Mouse (Mus musculus) kidney, embryonic 14.5 days (tissue): ENCODE results near the gene Slc1a3. TPM values are rescaled to one million over a fixed set of nuclear protein-coding genes. Genes with fewer than 3 reads are reported as not detected.

Experiments
- ATAC-seq: fragments of 200-750 bp; cut with Nextera tagmentation; 2 replicates; pipeline ENCODE4 v1.8.0; 2017; ENCODE audit warnings: moderate number of reproducible peaks, mild to moderate bottlenecking, moderate TSS enrichment, moderate library complexity; ENCODE audit not compliant: low FRiP score, low TSS enrichment
- H3K27ac ChIP-seq: fragments of 300-500 bp; sonication (generic); 2 replicates; pipeline ENCODE4 v1.5.1; 2014; ENCODE audit warnings: low read depth, mild to moderate bottlenecking, low read length, moderate library complexity, mixed read lengths
- H3K27me3 ChIP-seq: fragments of 300-500 bp; sonication (generic); 2 replicates; pipeline ENCODE4 v1.6.1; 2014; ENCODE audit warnings: mild to moderate bottlenecking, low read length; ENCODE audit not compliant: control insufficient read depth, insufficient read depth
- H3K36me3 ChIP-seq: fragments of 300-500 bp; sonication (generic); 2 replicates; pipeline ENCODE4 v1.6.1; 2014; ENCODE audit warnings: low read length, mixed read lengths; ENCODE audit not compliant: control insufficient read depth, insufficient read depth
- H3K4me1 ChIP-seq: fragments of 300-500 bp; sonication (generic); 2 replicates; pipeline ENCODE4 v1.6.1; 2014; ENCODE audit warnings: low read length, mixed read lengths; ENCODE audit not compliant: control insufficient read depth, insufficient read depth
- H3K4me2 ChIP-seq: fragments of 300-500 bp; sonication (generic); replicated peaks from 2 replicates; pipeline ENCODE4 v1.6.1; 2014; ENCODE audit warnings: low read depth, mild to moderate bottlenecking, low read length
- H3K4me3 ChIP-seq: fragments of 300-500 bp; sonication (generic); 2 replicates; pipeline ENCODE4 v1.5.1; 2014; ENCODE audit warnings: mild to moderate bottlenecking, low read length
- H3K9ac ChIP-seq: fragments of 300-500 bp; sonication (generic); 2 replicates; pipeline ENCODE4 v1.6.1; 2014; ENCODE audit warnings: low read depth, mild to moderate bottlenecking, low read length, moderate library complexity
- H3K9me3 ChIP-seq: fragments of 300-500 bp; sonication (generic); 2 replicates; pipeline ENCODE4 v1.6.1; 2016; ENCODE audit warnings: low read length; ENCODE audit not compliant: control insufficient read depth
- WGBS: fragments of 180-500 bp; shearing (Covaris S2); extraction: QIAGEN DNeasy Blood & Tissue Kit; methylation state at CpG from one replicate; pipeline ENCODE4 v1.1.7; 2014; 5-methylcytosine and 5-hydroxymethylcytosine counted together
- polyA plus RNA-seq: library from polyadenylated mRNA; unstranded; fragments of >200 nt; fragmentation: Nextera tagmentation; extraction: Ambion mirVana; gene quantifications from 2 replicates; pipeline ENCODE4 v1.2.1, GENCODE M21; 2014

Slc1a3 gene
- polyA plus RNA-seq = 14.7 and 16.8 TPM in 2 replicates

DNA sequence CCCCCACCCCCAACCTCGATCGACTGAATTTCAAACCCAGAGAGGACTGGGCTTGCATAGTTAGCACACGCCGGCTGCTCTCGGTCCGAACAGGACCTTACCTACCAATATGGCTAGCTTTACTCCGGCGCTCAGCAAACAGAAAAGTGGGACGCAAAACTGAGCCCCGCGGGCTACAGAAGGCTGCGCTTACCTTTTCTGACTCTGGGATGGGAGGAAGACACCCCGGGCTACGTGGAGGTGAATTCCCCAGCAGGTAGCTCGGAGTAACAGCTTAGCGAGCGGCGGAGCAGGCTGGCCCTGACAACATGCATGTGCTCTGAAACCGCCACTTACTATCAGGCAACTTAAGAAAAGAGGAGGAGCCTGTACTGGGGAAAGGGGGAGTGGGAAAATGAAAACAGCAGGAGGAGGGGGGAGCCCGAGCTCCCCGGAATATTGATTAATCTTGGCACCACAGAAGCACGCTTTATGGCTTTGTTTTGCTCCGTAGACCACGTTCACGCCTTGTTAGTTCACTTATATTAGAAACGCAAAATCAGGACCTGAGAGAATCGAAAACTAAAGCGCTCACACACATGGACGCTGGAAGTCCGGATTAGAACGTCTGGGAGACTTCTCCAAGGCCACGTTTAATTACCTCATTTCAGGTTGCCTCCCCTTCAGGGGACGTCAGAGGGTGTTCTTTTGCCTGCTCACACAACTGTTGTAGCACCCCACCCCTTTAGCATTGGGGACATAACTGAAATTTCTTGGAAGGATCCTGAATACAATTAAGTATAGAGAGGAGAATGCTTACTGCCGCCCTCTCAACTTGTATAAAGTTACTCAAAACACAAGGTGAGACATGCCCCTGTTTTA is at the start of gene Slc1a3:
TSS of gene Slc1a3 (minus strand) at position 619 of the 861 bp plus-strand sequence.
- no peaks in the 10 kb centered on the region for H3K27me3 ChIP-seq
- H3K36me3 ChIP-seq = no peaks in the 10 kb centered on the region
- H3K9me3 ChIP-seq = no peaks in the 10 kb centered on the region
- peak; percentile 91 for ATAC-seq
- no peaks in the 10 kb centered on the region for H3K4me1 ChIP-seq
- peak within 1 kb of the TSS; percentile 47 for H3K9ac ChIP-seq
- WGBS = under 1% methylated on average over 34 of the region's 34 CpGs
- peak within 1 kb of the TSS; percentile 87 for H3K4me2 ChIP-seq
- H3K27ac ChIP-seq = no peak within 1 kb of the TSS
- peak within 1 kb of the TSS; percentile 60 for H3K4me3 ChIP-seq

DNA sequence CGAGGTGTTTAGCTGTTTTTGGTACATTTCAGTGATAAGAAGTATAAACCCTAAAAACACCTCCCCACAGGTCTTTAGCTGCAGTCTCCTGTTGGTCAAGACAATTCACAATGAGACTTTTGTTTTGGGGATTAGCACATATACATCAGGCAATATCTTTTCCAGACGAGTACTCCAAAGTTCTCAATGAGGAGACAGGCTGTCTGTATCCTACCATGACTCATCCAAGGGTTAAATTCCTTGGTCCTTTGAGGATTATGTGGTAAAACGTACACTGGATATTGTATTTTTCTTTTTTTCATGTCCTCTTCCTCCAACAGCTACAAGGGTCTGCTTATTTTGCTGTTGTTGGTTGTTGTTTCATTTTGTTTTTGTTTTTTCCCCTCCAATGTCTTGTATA is 48.5 kb upstream of the Slc1a3 start:
- H3K36me3 ChIP-seq = no peaks in the 10 kb centered on the region
- H3K9me3 ChIP-seq = no peaks in the 10 kb centered on the region
- no peaks in the 10 kb centered on the region for H3K4me1 ChIP-seq
- no peak overlapping the region for H3K27ac ChIP-seq
- ATAC-seq = no peak
- H3K27me3 ChIP-seq = no peaks in the 10 kb centered on the region
- H3K9ac ChIP-seq = no peak overlapping the region
- 68% methylated on average over 3 of the region's 3 CpGs for WGBS
- H3K4me3 ChIP-seq = no peak overlapping the region
- H3K4me2 ChIP-seq = no peak overlapping the region

GRCm38 (mm10) chr15:8756441-8756840 is 45.9 kb upstream of the Slc1a3 start:
- H3K9ac ChIP-seq = no peak overlapping the region
- no peak overlapping the region for H3K4me2 ChIP-seq
- no peaks in the 10 kb centered on the region for H3K36me3 ChIP-seq
- 79% methylated on average over 6 of the region's 6 CpGs for WGBS
- H3K27me3 ChIP-seq = no peaks in the 10 kb centered on the region
- no peaks in the 10 kb centered on the region for H3K9me3 ChIP-seq
- no peaks in the 10 kb centered on the region for H3K4me1 ChIP-seq
- H3K27ac ChIP-seq = no peak overlapping the region
- ATAC-seq = no peak
- no peak overlapping the region for H3K4me3 ChIP-seq

- H3K9ac ChIP-seq = no peak overlapping the region
- H3K4me1 ChIP-seq = no peaks in the 10 kb centered on the region
- no peaks in the 10 kb centered on the region for H3K36me3 ChIP-seq
- no peak overlapping the region for H3K4me2 ChIP-seq
- no peaks in the 10 kb centered on the region for H3K27me3 ChIP-seq
- H3K4me3 ChIP-seq = no peak overlapping the region
- no peaks in the 10 kb centered on the region for H3K9me3 ChIP-seq
- ATAC-seq = no peak
- H3K27ac ChIP-seq = no peak overlapping the region
- WGBS = 92% methylated on average over 4 of the region's 4 CpGs
These were observed 39.2 kb upstream of the Slc1a3 start for GRCm38 (mm10) chr15:8749762-8750161.

- no peak overlapping the region for H3K4me2 ChIP-seq
- H3K27me3 ChIP-seq = no peaks in the 10 kb centered on the region
- no peak overlapping the region for H3K9ac ChIP-seq
- no peak overlapping the region for H3K27ac ChIP-seq
- no peaks in the 10 kb centered on the region for H3K4me1 ChIP-seq
- no peak for ATAC-seq
- 92% methylated on average over 1 of the region's 1 CpGs for WGBS
- no peak overlapping the region for H3K4me3 ChIP-seq
- H3K36me3 ChIP-seq = no peaks in the 10 kb centered on the region
- no peaks in the 10 kb centered on the region for H3K9me3 ChIP-seq
These were observed 38.2 kb upstream of the Slc1a3 start for GRCm38 (mm10) chr15:8748771-8749170.

DNA sequence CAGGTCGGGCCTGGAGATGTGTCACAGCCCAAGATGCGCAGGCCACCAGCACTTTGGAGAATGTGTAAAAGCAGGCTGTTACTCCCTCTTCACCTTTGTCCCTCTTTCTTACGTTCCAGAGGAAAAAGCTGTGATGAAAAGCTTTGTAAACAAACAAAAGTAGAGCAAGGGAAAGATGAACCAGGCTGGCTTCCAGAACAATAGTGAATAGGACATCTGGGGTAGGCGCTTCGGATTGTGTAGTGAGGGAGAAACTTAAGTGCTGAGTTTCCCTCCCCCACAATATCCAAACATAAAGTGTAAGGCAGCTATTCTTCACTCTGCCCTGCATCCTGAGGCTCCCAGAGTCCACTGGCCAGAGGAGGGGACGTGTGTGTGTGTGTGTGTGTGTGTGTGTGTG is 31.0 kb upstream of the Slc1a3 start:
- Histone ChIP-seq H3K4me3 (no peak overlapping the region), H3K9me3 (no peaks in the 10 kb centered on the region), H3K9ac (no peak overlapping the region), H3K36me3 (no peaks in the 10 kb centered on the region), H3K4me1 (0 out of 2 replicates have a peak, but pooled peaks cover 5% of the 10 kb centered on the region), H3K27ac (no peak overlapping the region), H3K27me3 (no peaks in the 10 kb centered on the region), H3K4me2 (no peak overlapping the region)
- 37% methylated on average over 6 of the region's 6 CpGs for WGBS
- ATAC-seq = peak; percentile 71; the same call in 1 of the 2 replicates

GRCm38 (mm10) chr15:8740724-8741123 is 30.2 kb upstream of the Slc1a3 start:
- ATAC-seq = 0 out of 2 replicates have a peak, but pooled peaks have one; percentile 12
- H3K4me3 ChIP-seq = no peak overlapping the region
- H3K27me3 ChIP-seq = no peaks in the 10 kb centered on the region
- H3K4me1 ChIP-seq = 0 out of 2 replicates have a peak, but pooled peaks cover 5% of the 10 kb centered on the region
- H3K27ac ChIP-seq = no peak overlapping the region
- no peaks in the 10 kb centered on the region for H3K9me3 ChIP-seq
- no peaks in the 10 kb centered on the region for H3K36me3 ChIP-seq
- H3K9ac ChIP-seq = no peak overlapping the region
- WGBS = 94% methylated on average over 8 of the region's 8 CpGs
- H3K4me2 ChIP-seq = no peak overlapping the region

- no peaks in the 10 kb centered on the region for H3K27me3 ChIP-seq
- H3K9me3 ChIP-seq = no peaks in the 10 kb centered on the region
- no peak overlapping the region for H3K27ac ChIP-seq
- ATAC-seq = no peak
- WGBS = 91% methylated on average over 5 of the region's 5 CpGs
- H3K4me2 ChIP-seq = no peak overlapping the region
- H3K9ac ChIP-seq = no peak overlapping the region
- no peak overlapping the region for H3K4me3 ChIP-seq
- 0 out of 2 replicates have a peak, but pooled peaks cover 5% of the 10 kb centered on the region for H3K4me1 ChIP-seq
- no peaks in the 10 kb centered on the region for H3K36me3 ChIP-seq
These were observed 27.6 kb upstream of the Slc1a3 start for GRCm38 (mm10) chr15:8738156-8738555.

DNA sequence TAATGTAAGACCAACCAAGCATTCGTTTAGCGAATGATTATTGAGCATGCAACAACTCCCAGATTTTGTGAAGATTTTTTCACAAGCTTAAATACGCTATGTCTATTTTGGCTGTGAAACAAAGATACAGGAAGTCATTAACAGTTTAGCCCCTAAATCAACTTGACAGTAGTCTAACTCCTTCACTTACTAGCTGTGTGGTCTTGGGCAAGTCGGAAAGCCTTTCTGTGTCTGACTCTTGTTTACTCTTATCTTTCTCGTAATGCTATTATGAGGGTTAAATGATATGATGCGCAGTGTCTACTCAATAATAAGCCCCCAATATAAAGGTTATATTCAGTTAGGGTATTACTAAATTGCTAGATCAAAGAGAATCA is 23.8 kb upstream of the Slc1a3 start:
- 28% methylated on average over 6 of the region's 6 CpGs for WGBS
- Histone ChIP-seq H3K4me3 (no peak overlapping the region), H3K4me1 (no peaks in the 10 kb centered on the region), H3K27me3 (no peaks in the 10 kb centered on the region), H3K36me3 (no peaks in the 10 kb centered on the region), H3K27ac (0 out of 2 replicates have a peak overlapping the region, but pooled peaks have one; percentile 43), H3K9me3 (no peaks in the 10 kb centered on the region), H3K9ac (no peak overlapping the region), H3K4me2 (no peak overlapping the region)
- ATAC-seq = peak; percentile 89
